Mouse (Mus musculus): ENCODE measurements at regions not wholly inside any gene's neighbourhood (a gene's known extent, or its start where the extent isn't known, plus 50 kb on each side); places are given as distances from the start of the nearest gene placed in this dataset.

GRCm38 (mm10) chr14:76818256-76819010 lies 218.1 kb upstream of the Ccdc122 start:
- ChIA-PET CTCF (interaction anchor here in 1 of 4 experiments (0.6 kb wide), 1 partner anchor 58 kb away, joined by 14 read pairs; no protein-coding TSS in a partner anchor), POLR2A (interaction anchor here in 3 of 4 experiments (0.5 to 4.2 kb wide), 10 partner anchors 172 to 625 kb away, joined by 3 to 20 read pairs (median 6); no protein-coding TSS in a partner anchor)

- ChIA-PET POLR2A (interaction anchor here in 3 of 4 experiments (0.6 to 4.2 kb wide), 11 partner anchors 19 to 322 kb away, joined by 3 to 20 read pairs (median 4); no protein-coding TSS in a partner anchor), CTCF (interaction anchor here in 2 of 4 experiments (0.7 to 0.9 kb wide), 2 partner anchors 103 to 313 kb away, joined by 3 read pairs; no protein-coding TSS in a partner anchor)
These were observed 219.3 kb upstream of the Ccdc122 start for GRCm38 (mm10) chr14:76817189-76817772.

DNA sequence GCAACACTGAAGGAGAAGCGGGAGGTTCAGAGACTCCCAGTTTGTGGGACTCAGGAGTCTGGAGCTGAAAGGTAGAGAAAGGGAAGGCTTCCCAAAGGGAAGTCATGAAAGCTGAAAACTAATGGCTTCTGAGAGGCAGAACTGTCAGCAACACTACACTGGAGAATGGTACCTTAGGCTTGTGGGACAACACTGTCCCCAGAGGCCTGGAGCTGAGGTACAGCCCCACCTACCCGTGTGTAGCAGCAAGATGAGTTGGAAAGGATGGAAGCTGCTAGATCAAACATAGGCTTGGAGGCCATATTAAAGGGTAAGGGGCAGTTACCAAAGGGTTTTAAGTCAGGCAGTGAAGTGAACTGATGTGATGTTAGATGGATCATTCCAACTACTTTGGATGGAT lies 219.9 kb upstream of the Ccdc122 start:
- ChIA-PET CTCF (interaction anchor here in 1 of 4 experiments (0.9 kb wide), 1 partner anchor 313 kb away, joined by 3 read pairs; no protein-coding TSS in a partner anchor), POLR2A (interaction anchor here in 2 of 4 experiments (0.6 to 4.2 kb wide), 8 partner anchors 60 to 322 kb away, joined by 3 to 20 read pairs (median 5); no protein-coding TSS in a partner anchor)

GRCm38 (mm10) chr14:76812155-76812875 lies 224.3 kb upstream of the Ccdc122 start:
- CTCF ChIA-PET, result no interaction called here
- POLR2A ChIA-PET, result interaction anchor here in 1 of 4 experiments (1.6 to 1.7 kb wide), 2 partner anchors 187 to 197 kb away, joined by 3 to 6 read pairs; no protein-coding TSS in a partner anchor

DNA sequence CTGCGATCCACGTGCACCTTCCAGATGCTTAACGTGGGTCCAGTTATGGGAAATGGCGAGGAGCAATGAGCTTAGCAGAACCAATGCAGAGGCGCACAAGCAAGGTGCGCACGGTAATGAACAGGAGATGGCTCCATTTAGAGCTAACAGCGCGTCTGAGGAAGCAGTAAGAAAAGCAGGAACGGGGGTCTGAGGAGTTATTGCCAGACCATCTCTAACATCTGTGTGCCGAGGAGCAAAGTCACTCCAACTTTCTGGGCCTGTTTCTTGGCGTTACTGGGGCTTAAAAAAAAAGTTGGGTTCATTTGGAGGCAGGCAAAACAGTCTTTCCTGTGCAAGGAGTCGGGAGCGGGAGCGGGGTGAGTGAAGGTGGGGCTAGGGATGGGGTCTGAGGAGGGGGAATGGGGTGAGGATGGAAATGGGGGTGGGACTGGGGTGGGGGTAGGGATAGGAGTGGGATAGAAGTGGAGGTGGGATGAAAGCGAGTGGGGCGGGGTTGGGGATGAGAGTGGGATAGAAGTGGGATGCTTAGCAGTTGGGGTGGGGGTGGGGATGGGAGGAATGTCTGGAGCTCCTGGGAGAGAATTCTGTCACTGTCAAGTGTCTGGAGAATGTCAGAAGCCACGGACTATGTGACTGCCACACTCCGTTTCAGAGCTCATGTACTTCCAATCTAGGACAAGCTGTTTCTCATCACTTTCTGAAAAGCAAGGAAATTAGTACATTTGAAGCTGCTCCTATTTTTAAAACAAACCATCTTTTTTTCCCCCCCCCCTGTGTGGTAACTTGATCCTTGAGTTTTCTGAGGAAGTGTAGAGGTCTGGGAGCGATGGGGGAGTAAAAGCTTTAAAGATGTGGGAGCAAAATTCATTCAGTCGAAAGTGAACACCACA lies 225.6 kb upstream of the Ccdc122 start:
- POLR2A ChIA-PET, result interaction anchor here in 3 of 4 experiments (0.5 to 2.0 kb wide), 14 partner anchors 10 to 968 kb away, joined by 3 to 15 read pairs (median 4); no protein-coding TSS in a partner anchor

GRCm38 (mm10) chr14:76810041-76810440 lies 226.5 kb upstream of the Ccdc122 start:
- CTCF ChIA-PET, result no interaction called here
- POLR2A ChIA-PET, result interaction anchor here in 3 of 4 experiments (0.9 to 2.0 kb wide), 6 partner anchors 11 to 306 kb away, joined by 3 to 15 read pairs (median 6); no protein-coding TSS in a partner anchor

More for the DNA sequence above, 225.6 kb upstream of the Ccdc122 start:
- CTCF ChIA-PET, result interaction anchor here in 1 of 4 experiments (0.6 kb wide), 1 partner anchor 324 kb away, joined by 3 read pairs; no protein-coding TSS in a partner anchor

GRCm38 (mm10) chr14:76809411-76809810 lies 227.2 kb upstream of the Ccdc122 start:
- CTCF ChIA-PET, result no interaction called here
- POLR2A ChIA-PET, result no interaction called here

- ChIA-PET POLR2A (interaction anchor here in 2 of 4 experiments (1.0 to 1.1 kb wide), 2 partner anchors 13 to 36 kb away, joined by 3 read pairs; no protein-coding TSS in a partner anchor), CTCF (interaction anchor here in 1 of 4 experiments (0.6 kb wide), 1 partner anchor 65 kb away, joined by 4 read pairs; no protein-coding TSS in a partner anchor)
These were observed 231.3 kb upstream of the Ccdc122 start for GRCm38 (mm10) chr14:76805151-76805785.

DNA sequence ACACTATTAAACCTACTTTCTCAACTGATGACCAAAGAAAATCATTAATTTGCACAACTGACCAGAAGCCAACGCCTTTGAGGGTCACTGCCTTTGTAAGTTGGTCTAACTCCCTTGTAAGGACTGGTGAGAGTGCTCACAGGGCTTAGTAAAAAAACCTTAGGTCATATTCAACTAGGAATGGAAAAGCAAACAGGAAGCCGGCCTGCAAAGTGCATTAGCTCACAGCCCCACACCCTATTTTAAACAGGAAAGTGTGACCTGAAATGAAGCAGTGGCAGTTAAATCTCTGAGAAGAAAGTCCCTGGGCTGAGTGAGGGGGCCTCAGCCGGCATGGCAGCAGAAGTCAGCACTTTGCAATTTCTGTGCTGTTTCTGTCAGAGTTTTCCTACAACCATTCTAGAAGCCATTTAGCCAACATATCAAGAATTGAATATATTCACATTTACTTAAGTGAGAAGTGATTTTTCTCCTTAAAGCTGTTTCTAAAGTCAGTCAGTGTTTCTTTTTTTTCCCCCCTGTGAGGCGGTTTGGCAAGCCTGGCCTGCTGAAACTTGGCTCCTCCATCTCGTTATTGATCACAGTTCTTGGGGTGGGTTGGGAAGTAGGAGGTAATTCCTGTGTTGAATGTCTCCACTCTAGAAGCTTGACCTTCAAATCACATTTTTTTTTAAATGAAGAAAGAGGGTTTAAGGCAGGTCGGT lies 232.0 kb upstream of the Ccdc122 start:
- CTCF ChIA-PET, result interaction anchor here in 1 of 4 experiments (0.6 kb wide), 1 partner anchor 64 kb away, joined by 4 read pairs; no protein-coding TSS in a partner anchor
- POLR2A ChIA-PET, result interaction anchor here in 2 of 4 experiments (1.0 to 1.1 kb wide), 2 partner anchors 13 to 35 kb away, joined by 3 read pairs; no protein-coding TSS in a partner anchor

GRCm38 (mm10) chr14:76800181-76800580 lies 236.4 kb upstream of the Ccdc122 start:
- ChIA-PET CTCF (no interaction called here), POLR2A (interaction anchor here in 1 of 4 experiments (1.3 to 1.4 kb wide), 2 partner anchors 10 to 294 kb away, joined by 4 read pairs; no protein-coding TSS in a partner anchor)

GRCm38 (mm10) chr14:76799741-76800140 lies 236.8 kb upstream of the Ccdc122 start:
- ChIA-PET CTCF (no interaction called here), POLR2A (interaction anchor here in 1 of 4 experiments (1.3 to 1.4 kb wide), 2 partner anchors 11 to 294 kb away, joined by 4 read pairs; no protein-coding TSS in a partner anchor)

DNA sequence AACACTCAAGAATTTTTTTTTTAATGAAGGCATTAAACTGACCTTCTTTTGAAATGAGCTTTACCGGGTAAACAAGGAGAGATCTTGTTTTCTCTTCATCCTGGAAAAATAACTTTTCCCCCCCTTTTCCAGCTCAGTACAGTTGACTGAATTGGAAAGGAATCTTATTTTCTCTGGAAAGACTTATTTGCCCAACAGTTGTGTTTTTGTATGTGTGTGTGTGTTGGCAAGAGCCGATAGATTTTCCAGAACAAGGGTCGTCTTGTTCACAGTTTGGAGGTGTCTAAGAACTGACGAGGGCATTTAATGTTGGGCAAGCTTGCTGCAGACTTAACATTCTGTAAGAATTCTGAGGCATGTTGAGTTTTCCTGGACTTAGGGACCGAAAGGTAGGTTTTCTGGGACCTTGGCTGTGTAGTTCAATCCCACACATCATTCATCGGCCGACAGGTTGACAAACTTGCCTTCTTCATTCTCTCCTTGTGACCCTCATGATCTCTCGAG lies 237.6 kb upstream of the Ccdc122 start:
- POLR2A ChIA-PET, result interaction anchor here in 3 of 4 experiments (0.5 to 1.4 kb wide), 5 partner anchors 12 to 522 kb away, joined by 3 to 4 read pairs (median 3); no protein-coding TSS in a partner anchor
- CTCF ChIA-PET, result no interaction called here

DNA sequence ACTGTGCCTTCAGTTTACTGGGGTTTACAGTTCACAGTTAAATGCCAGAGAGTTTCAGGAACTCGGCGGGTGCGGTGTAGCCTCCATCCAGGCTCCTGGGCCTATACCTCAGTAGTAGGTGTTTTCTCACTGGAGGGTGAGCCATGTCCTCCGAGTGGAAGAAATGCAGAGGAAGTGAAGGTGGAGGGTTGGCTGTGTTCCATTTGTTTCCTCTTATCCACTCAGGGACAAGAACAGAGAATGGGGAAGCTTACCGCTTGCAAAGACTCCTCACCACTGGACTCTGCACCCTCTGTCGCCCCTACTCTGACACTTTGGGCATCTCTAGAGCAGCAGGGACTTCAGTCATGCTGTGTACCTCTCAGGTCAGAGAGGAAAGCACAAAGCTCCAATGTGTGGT lies 238.1 kb upstream of the Ccdc122 start:
- CTCF ChIA-PET, result no interaction called here
- POLR2A ChIA-PET, result interaction anchor here in 2 of 4 experiments (0.6 to 1.4 kb wide), 3 partner anchors 12 to 295 kb away, joined by 3 to 4 read pairs (median 3); no protein-coding TSS in a partner anchor

GRCm38 (mm10) chr14:76797518-76797917 lies 239.1 kb upstream of the Ccdc122 start:
- POLR2A ChIA-PET, result no interaction called here
- CTCF ChIA-PET, result interaction anchor here in 1 of 4 experiments (0.6 kb wide), 1 partner anchor 18 kb away, joined by 3 read pairs; no protein-coding TSS in a partner anchor

DNA sequence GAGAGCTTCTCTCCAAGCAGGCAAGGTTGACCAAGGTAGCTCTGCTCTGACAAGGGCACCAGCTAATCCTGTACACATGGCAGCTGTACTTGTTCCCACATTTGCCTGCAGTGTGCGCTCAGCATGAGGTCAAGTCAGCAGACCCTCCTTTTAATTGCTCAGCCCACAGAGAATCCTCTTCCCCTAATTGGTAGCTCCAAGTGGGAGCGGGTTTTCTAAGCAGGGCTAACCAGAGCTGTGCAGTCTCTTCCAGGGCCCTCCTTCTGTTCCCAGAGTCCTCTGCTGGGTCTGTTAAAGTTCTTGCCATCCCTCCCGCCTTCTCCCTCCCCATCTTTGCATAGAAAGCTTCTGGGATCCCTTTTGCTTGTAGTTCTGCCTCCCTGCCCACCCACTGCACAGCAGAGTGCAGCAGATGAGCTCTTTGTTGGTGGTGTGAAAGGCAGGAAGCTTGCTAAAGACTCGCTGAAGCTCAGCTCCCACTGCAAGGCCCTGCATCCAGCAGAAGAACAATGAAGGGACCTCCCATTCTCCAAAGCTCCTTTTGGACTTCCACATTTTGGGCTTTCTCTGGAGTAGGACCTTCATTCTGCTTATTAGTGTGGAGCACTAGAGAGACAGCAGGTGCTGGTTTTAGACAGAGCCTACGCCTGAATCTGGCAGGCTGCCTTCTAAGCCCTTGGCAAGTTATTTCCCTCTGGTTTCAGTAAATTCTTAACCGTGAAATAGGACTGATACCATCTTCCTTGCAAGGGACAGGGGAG lies 235.3 kb upstream of the Serp2 start:
- POLR2A ChIA-PET, result interaction anchor here (0.7 to 1.8 kb wide), 15 partner anchors 11 to 297 kb away, joined by 3 to 17 read pairs (median 3); no protein-coding TSS in a partner anchor
- CTCF ChIA-PET, result interaction anchor here in 2 of 4 experiments (1.0 kb wide), 2 partner anchors 22 to 85 kb away, joined by 3 to 4 read pairs; no protein-coding TSS in a partner anchor

Measured in embryonic stem cell, embryonic (primary cell).